Mouse (Mus musculus) midbrain, postnatal 0 days (tissue): ENCODE measurements around the gene Cyp4f15. TPM values are rescaled to one million over a fixed set of nuclear protein-coding genes. Genes with fewer than 3 reads are reported as not detected.

Source experiments
- ATAC-seq: fragments of 200-750 bp; cut with Nextera tagmentation; 2 replicates; pipeline ENCODE4 v1.8.0; 2017; ENCODE audit warnings: moderate number of reproducible peaks, mild to moderate bottlenecking, moderate TSS enrichment, moderate library complexity; ENCODE audit not compliant: low FRiP score
- DNase-seq: peaks from one replicate; pipeline ENCODE4 v3.0.0-alpha.2; 2015; ENCODE audit warnings: low spot score
- H3K27ac ChIP-seq: fragments of 300-500 bp; sonication (generic); 2 replicates; pipeline ENCODE4 v1.5.1; 2014; ENCODE audit warnings: low read depth, mild to moderate bottlenecking, low read length, mixed read lengths
- H3K27me3 ChIP-seq: fragments of 300-500 bp; sonication (generic); 2 replicates; pipeline ENCODE4 v1.6.1; 2014; ENCODE audit warnings: low read length, control low read depth, mixed read lengths; ENCODE audit not compliant: insufficient read depth
- H3K36me3 ChIP-seq: fragments of 300-500 bp; sonication (generic); 2 replicates; pipeline ENCODE4 v1.6.1; 2014; ENCODE audit warnings: low read length, control low read depth, mixed read lengths; ENCODE audit not compliant: insufficient read depth
- H3K4me1 ChIP-seq: fragments of 300-500 bp; sonication (generic); 2 replicates; pipeline ENCODE4 v1.6.1; 2014; ENCODE audit warnings: mild to moderate bottlenecking, control low read depth, antibody characterized with exemption, low read length, mixed read lengths; ENCODE audit not compliant: insufficient read depth
- H3K4me2 ChIP-seq: fragments of 300-500 bp; sonication (generic); 2 replicates; pipeline ENCODE4 v1.6.1; 2014; ENCODE audit warnings: low read depth, mild to moderate bottlenecking, low read length, mixed read lengths; ENCODE audit not compliant: poor library complexity, severe bottlenecking
- H3K4me3 ChIP-seq: fragments of 300-500 bp; sonication (generic); 2 replicates; pipeline ENCODE4 v1.5.1; 2014; ENCODE audit warnings: low read depth, mild to moderate bottlenecking, low read length, moderate library complexity
- H3K9ac ChIP-seq: fragments of 300-500 bp; sonication (generic); replicated peaks from 2 replicates; pipeline ENCODE4 v1.6.1; 2014; ENCODE audit warnings: mild to moderate bottlenecking, low read length, moderate library complexity, mixed read lengths; ENCODE audit not compliant: poor library complexity, severe bottlenecking
- H3K9me3 ChIP-seq: fragments of 300-500 bp; sonication (generic); 2 replicates; pipeline ENCODE4 v1.6.1; 2016; ENCODE audit warnings: low read length, control low read depth
- CTCF ChIP-seq: IDR thresholded peaks from 2 replicates; pipeline ENCODE4 v1.5.1; 2016; ENCODE audit warnings: antibody characterized with exemption, mild to moderate bottlenecking
- WGBS: fragments of 180-500 bp; shearing (Covaris S2); extraction: QIAGEN DNeasy Blood & Tissue Kit; methylation state at CpG from one replicate; pipeline ENCODE4 v1.1.7; 2014; 5-methylcytosine and 5-hydroxymethylcytosine counted together
- polyA plus RNA-seq: library from polyadenylated mRNA; unstranded; fragments of >200 nt; fragmentation: Nextera tagmentation; extraction: Ambion mirVana; gene quantifications from 2 replicates; pipeline ENCODE4 v1.2.1, GENCODE M21; 2015
- total RNA-seq: library from RNA; depleted of rRNA; stranded (reverse); fragments of >200 nt; gene quantifications from 2 replicates; pipeline ENCODE4 v1.2.3, GENCODE M21; 2014; rRNA removed

Cyp4f15 gene
- total RNA-seq (2.3 and 22.3 TPM in 2 replicates), polyA plus RNA-seq (1.9 and 2.0 TPM in 2 replicates)

DNA sequence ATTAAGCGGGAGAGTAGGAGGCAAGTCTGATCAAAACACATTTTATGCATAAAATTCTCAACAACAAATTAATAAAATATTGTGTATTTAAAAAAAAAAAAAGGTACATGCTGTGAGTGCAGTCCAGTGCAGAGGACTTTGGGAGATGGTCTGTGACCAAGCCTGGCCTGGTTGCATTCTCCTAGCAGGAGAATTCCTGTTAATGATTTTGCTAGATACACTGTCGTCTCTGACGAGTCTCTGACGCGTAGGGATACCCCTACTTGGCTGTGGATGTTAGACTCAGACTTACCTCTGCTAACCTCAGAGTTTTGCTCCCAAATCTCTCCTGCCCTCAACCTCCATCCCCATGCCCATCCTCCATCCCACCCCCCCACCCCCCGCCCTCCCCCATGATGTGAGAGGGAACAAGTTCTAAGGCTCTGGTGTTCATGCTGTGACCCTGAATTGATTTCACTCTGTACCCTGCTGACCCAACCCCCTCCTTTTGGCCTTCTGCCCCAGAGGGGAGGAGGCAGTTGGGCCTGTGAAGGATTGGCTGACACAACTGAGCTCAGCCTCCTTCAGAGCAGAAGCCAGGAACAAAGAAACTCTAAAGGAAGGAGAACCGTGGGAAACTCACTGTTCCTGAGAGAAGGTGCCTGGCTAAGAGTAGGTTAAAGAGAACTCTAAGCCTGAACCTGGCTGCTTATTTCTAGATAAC is at the start of gene Cyp4f15:
Gene Cyp4f15, plus strand, starts transcription at position 580 of the 703 bp plus-strand sequence.
- Histone ChIP-seq H3K27ac (no peak within 1 kb of the TSS; the same call in 1 of the 2 replicates), H3K27me3 (no peaks in the 10 kb centered on the region), H3K4me3 (no peak within 1 kb of the TSS), H3K36me3 (no peaks in the 10 kb centered on the region), H3K4me2 (no peak within 1 kb of the TSS), H3K9ac (no peak within 1 kb of the TSS), H3K9me3 (no peaks in the 10 kb centered on the region), H3K4me1 (no peaks in the 10 kb centered on the region)
- WGBS: 22% methylated on average over 7 of the region's 7 CpGs
- peak; percentile 62 for DNase-seq
- TF ChIP-seq CTCF: no peak
- ATAC-seq: peak; percentile 62; the same call in 1 of the 2 replicates

DNA sequence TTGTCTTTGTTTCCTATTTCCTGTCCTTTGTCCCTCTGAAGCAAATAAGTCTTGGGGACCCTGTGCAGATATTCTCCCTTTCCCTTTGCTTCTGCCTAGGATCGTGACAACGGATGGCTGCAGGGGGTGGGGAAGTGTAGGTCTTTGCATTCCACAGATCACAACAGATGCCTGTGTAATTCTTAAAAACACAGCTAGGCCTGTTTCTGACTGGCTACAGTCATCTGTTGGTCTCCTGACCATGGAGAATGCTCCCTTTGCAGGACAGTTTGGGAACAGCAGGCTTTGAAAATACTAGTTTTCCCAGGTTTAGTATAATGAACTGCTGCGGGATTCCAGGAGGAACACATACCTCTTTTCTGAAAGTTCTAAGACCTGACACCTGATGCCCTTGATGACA is 49.1 kb upstream of the Cyp4f15 start:
- ATAC-seq: no peak
- no peak overlapping the region for H3K27ac ChIP-seq

DNA sequence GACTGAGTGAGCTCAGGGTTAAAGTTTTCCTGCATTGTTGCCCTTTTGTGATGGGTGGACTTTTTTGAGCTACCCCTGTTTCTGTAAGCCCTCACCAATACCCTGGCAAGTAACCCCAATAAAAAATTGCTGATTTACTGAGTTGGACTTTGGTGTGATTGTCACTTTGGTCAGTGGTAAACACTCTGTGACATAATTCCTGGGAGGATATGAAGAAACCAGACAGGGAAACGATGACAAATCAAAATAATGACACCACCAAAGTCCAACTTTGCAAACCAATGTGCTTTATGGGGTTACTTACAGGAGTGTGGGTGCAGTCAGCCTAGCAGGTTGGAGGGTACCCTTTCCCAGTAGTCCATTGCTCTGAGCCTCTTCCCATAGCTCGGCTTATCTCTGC is 48.3 kb upstream of the Cyp4f15 start:
- DNase-seq (no peak), ATAC-seq (no peak)
- no peak for TF ChIP-seq CTCF
- H3K4me3 ChIP-seq: no peak overlapping the region
- H3K27ac ChIP-seq: no peak overlapping the region
- H3K9me3 ChIP-seq: no peaks in the 10 kb centered on the region
- H3K4me1 ChIP-seq: peaks cover 2% of the 10 kb centered on the region; the same call in 1 of the 2 replicates
- H3K4me2 ChIP-seq: no peak overlapping the region
- no peaks in the 10 kb centered on the region; the same call in 1 of the 2 replicates for H3K27me3 ChIP-seq
- H3K9ac ChIP-seq: no peak overlapping the region
- 79% methylated on average over 2 of the region's 2 CpGs for WGBS
- no peaks in the 10 kb centered on the region for H3K36me3 ChIP-seq

More for the DNA sequence above, 49.1 kb upstream of the Cyp4f15 start:
- Histone ChIP-seq H3K4me3 (no peak overlapping the region), H3K9ac (no peak overlapping the region), H3K36me3 (no peaks in the 10 kb centered on the region), H3K27me3 (no peaks in the 10 kb centered on the region; the same call in 1 of the 2 replicates), H3K4me2 (no peak overlapping the region), H3K9me3 (no peaks in the 10 kb centered on the region), H3K4me1 (peaks cover 2% of the 10 kb centered on the region; the same call in 1 of the 2 replicates)
- no peak for DNase-seq
- 60% methylated on average over 3 of the region's 3 CpGs for WGBS
- TF ChIP-seq CTCF: peak; percentile 38; the same call in 1 of the 2 replicates

DNA sequence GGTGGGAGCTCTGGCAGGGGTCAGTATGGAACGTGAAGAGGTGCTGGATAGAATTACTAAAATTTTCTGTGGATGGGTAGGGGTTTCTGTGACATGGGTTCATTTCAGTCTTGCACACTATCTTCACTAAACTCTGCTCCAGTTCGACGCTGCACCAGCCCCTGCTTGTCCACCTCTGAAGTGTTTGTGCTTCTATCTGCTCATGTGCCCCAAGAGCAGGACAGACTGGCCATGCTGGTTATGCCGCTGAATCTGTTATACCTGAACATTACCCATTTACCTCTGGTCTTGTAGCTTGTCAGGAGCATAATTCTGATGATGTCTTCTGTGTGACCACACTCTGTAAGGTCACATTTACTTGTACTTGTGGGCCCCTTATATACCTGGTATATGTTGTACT is 38.8 kb upstream of the Cyp4f15 start:
- DNase-seq: no peak
- no peak overlapping the region for H3K4me2 ChIP-seq
- no peak for ATAC-seq
- no peaks in the 10 kb centered on the region for H3K4me1 ChIP-seq
- H3K4me3 ChIP-seq: no peak overlapping the region
- no peak for TF ChIP-seq CTCF
- 85% methylated on average over 4 of the region's 4 CpGs for WGBS
- no peaks in the 10 kb centered on the region for H3K9me3 ChIP-seq
- no peaks in the 10 kb centered on the region for H3K36me3 ChIP-seq
- H3K27ac ChIP-seq: no peak overlapping the region
- H3K27me3 ChIP-seq: no peaks in the 10 kb centered on the region
- H3K9ac ChIP-seq: no peak overlapping the region

DNA sequence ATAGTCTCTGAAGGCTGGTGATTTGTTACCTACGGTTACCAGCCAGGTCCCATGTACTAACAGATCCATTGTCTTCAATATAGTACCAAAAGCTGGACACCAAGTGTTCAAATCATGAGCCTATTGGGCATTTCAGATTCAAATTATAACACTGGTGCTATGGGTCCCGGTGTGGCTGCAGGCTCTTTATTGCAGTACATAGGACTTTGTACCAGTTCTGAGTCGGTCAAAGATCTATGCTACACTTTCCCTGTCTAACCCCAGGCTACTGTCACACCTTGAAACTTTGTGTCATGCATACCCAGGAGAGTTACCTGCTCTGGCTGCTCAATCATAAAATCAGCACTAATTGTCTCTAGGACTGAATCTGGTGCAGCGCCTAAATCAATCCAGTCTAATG is 31.6 kb upstream of the Cyp4f15 start:
- H3K9me3 ChIP-seq: no peaks in the 10 kb centered on the region
- H3K27ac ChIP-seq: no peak overlapping the region
- no peaks in the 10 kb centered on the region for H3K36me3 ChIP-seq
- H3K27me3 ChIP-seq: no peaks in the 10 kb centered on the region; the same call in 1 of the 2 replicates
- H3K4me1 ChIP-seq: no peaks in the 10 kb centered on the region
- WGBS: 96% methylated on average over 4 of the region's 4 CpGs
- no peak for TF ChIP-seq CTCF
- H3K4me3 ChIP-seq: no peak overlapping the region
- no peak overlapping the region for H3K4me2 ChIP-seq
- no peak overlapping the region for H3K9ac ChIP-seq
- ATAC-seq (no peak), DNase-seq (no peak)

DNA sequence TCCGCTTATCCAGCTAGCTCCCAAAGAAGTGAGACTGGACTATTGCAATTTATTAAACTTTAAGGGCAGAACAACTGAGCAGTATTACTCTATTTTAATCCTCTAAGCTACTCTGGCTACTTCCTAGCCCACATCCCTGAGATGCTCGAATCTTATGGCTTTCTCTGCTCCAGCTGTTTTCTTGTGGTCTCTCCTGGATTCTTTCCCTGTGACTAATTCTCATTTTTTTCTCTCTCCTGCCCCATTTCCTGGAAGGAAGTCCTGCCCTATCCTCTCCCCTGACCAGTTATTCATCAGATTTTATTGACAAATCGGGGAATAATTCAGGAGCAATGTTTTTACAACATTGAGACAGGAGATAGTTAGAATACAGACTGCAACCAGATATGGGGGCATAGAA is 28.4 kb upstream of the Cyp4f15 start:
- Histone ChIP-seq H3K27ac (no peak overlapping the region), H3K4me3 (no peak overlapping the region), H3K36me3 (no peaks in the 10 kb centered on the region), H3K4me1 (no peaks in the 10 kb centered on the region), H3K27me3 (no peaks in the 10 kb centered on the region; the same call in 1 of the 2 replicates), H3K9me3 (no peaks in the 10 kb centered on the region), H3K4me2 (no peak overlapping the region), H3K9ac (no peak overlapping the region)
- ATAC-seq: no peak
- 76% methylated on average over 3 of the region's 3 CpGs for WGBS
- TF ChIP-seq CTCF: no peak
- no peak for DNase-seq
